Mouse (Mus musculus): ENCODE measurements around the gene Cavin3. TPM values are rescaled to one million over a fixed set of nuclear protein-coding genes. Genes with fewer than 3 reads are reported as not detected.

The Cavin3 gene
- 120 and 137 TPM in 2 replicates for polyA plus RNA-seq (2014; fragmentation: Nextera tagmentation; extraction: Ambion mirVana)

- DNase-seq (ENCODE audit: low spot score) (peak; percentile 89), ATAC-seq (ENCODE audit: low read depth) (peak; percentile 90)
- Histone ChIP-seq H3K27me3 (replicated peaks; ENCODE audit: control insufficient read depth, insufficient read depth, low read length) (no peaks in the 10 kb centered on the region), H3K36me3 (ENCODE audit: control insufficient read depth, insufficient read depth, low read length) (no peaks in the 10 kb centered on the region), H3K4me2 (ENCODE audit: low read depth, low read length) (peak within 1 kb of the TSS; percentile 89), H3K9ac (ENCODE audit: low read depth, low read length) (peak within 1 kb of the TSS; percentile 83), H3K4me3 (ENCODE audit: low read depth, low read length) (peak within 1 kb of the TSS; percentile 60), H3K9me3 (ENCODE audit: control insufficient read depth, low read length) (no peaks in the 10 kb centered on the region), H3K27ac (replicated peaks; ENCODE audit: low read depth, low read length) (peak within 1 kb of the TSS; percentile 90), H3K4me1 (ENCODE audit: control insufficient read depth, insufficient read depth, low read length) (peaks cover 21% of the 10 kb centered on the region)
- 3% methylated on average over 42 of the region's 63 CpGs for WGBS
These were observed at the start of gene Cavin3 for GRCm38 (mm10) chr7:105481505-105482411. Gene Cavin3 (minus strand): TSS chr7:105482300.

- Histone ChIP-seq H3K4me3 (ENCODE audit: low read depth, low read length) (no peak overlapping the region), H3K36me3 (ENCODE audit: control insufficient read depth, insufficient read depth, low read length) (no peaks in the 10 kb centered on the region), H3K9me3 (ENCODE audit: control insufficient read depth, low read length) (no peaks in the 10 kb centered on the region), H3K27ac (replicated peaks; ENCODE audit: low read depth, low read length) (no peak overlapping the region), H3K9ac (ENCODE audit: low read depth, low read length) (no peak overlapping the region), H3K4me1 (ENCODE audit: control insufficient read depth, insufficient read depth, low read length) (no peaks in the 10 kb centered on the region), H3K4me2 (ENCODE audit: low read depth, low read length) (no peak overlapping the region), H3K27me3 (replicated peaks; ENCODE audit: control insufficient read depth, insufficient read depth, low read length) (no peaks in the 10 kb centered on the region)
- 68% methylated on average over 4 of the region's 4 CpGs for WGBS
- ATAC-seq (ENCODE audit: low read depth) (no peak), DNase-seq (ENCODE audit: low spot score) (no peak)
These were observed 46.0 kb upstream of the Cavin3 start for GRCm38 (mm10) chr7:105528094-105528493.

GRCm38 (mm10) chr7:105527306-105527937, 45.3 kb upstream of the Cavin3 start:
- peak; percentile 48 for DNase-seq (ENCODE audit: low spot score)

GRCm38 (mm10) chr7:105524222-105524621, 42.1 kb upstream of the Cavin3 start:
- Histone ChIP-seq H3K4me3 (ENCODE audit: low read depth, low read length) (no peak overlapping the region), H3K27me3 (replicated peaks; ENCODE audit: control insufficient read depth, insufficient read depth, low read length) (no peaks in the 10 kb centered on the region), H3K9ac (ENCODE audit: low read depth, low read length) (no peak overlapping the region), H3K36me3 (ENCODE audit: control insufficient read depth, insufficient read depth, low read length) (no peaks in the 10 kb centered on the region), H3K27ac (replicated peaks; ENCODE audit: low read depth, low read length) (no peak overlapping the region), H3K9me3 (ENCODE audit: control insufficient read depth, low read length) (no peaks in the 10 kb centered on the region), H3K4me1 (ENCODE audit: control insufficient read depth, insufficient read depth, low read length) (no peaks in the 10 kb centered on the region), H3K4me2 (ENCODE audit: low read depth, low read length) (no peak overlapping the region)
- WGBS, result 90% methylated on average over 2 of the region's 2 CpGs
- DNase-seq (ENCODE audit: low spot score), result no peak
- ATAC-seq (ENCODE audit: low read depth), result no peak

More at GRCm38 (mm10) chr7:105527306-105527937, 45.3 kb upstream of the Cavin3 start:
- H3K27me3 ChIP-seq (replicated peaks; ENCODE audit: control insufficient read depth, insufficient read depth, low read length), result no peaks in the 10 kb centered on the region
- no peak overlapping the region for H3K9ac ChIP-seq (ENCODE audit: low read depth, low read length)
- H3K4me3 ChIP-seq (ENCODE audit: low read depth, low read length), result no peak overlapping the region
- H3K27ac ChIP-seq (replicated peaks; ENCODE audit: low read depth, low read length), result no peak overlapping the region
- no peak overlapping the region for H3K4me2 ChIP-seq (ENCODE audit: low read depth, low read length)
- H3K4me1 ChIP-seq (ENCODE audit: control insufficient read depth, insufficient read depth, low read length), result no peaks in the 10 kb centered on the region
- H3K36me3 ChIP-seq (ENCODE audit: control insufficient read depth, insufficient read depth, low read length), result no peaks in the 10 kb centered on the region
- 0 out of 2 replicates have a peak, but pooled peaks have one; percentile 60 for ATAC-seq (ENCODE audit: low read depth)
- H3K9me3 ChIP-seq (ENCODE audit: control insufficient read depth, low read length), result no peaks in the 10 kb centered on the region
- WGBS, result 59% methylated on average over 1 of the region's 1 CpGs

- no peak for ATAC-seq (ENCODE audit: low read depth)
- Histone ChIP-seq H3K9me3 (ENCODE audit: control insufficient read depth, low read length) (no peaks in the 10 kb centered on the region), H3K27me3 (replicated peaks; ENCODE audit: control insufficient read depth, insufficient read depth, low read length) (no peaks in the 10 kb centered on the region), H3K9ac (ENCODE audit: low read depth, low read length) (no peak overlapping the region), H3K36me3 (ENCODE audit: control insufficient read depth, insufficient read depth, low read length) (no peaks in the 10 kb centered on the region), H3K4me1 (ENCODE audit: control insufficient read depth, insufficient read depth, low read length) (no peaks in the 10 kb centered on the region), H3K4me2 (ENCODE audit: low read depth, low read length) (no peak overlapping the region), H3K4me3 (ENCODE audit: low read depth, low read length) (no peak overlapping the region), H3K27ac (replicated peaks; ENCODE audit: low read depth, low read length) (no peak overlapping the region)
- no peak for DNase-seq (ENCODE audit: low spot score)
- WGBS, result 10% methylated on average over 6 of the region's 6 CpGs
These were observed 38.1 kb upstream of the Cavin3 start for GRCm38 (mm10) chr7:105520201-105520600.

- no peaks in the 10 kb centered on the region for H3K27me3 ChIP-seq (replicated peaks; ENCODE audit: control insufficient read depth, insufficient read depth, low read length)
- no peak overlapping the region for H3K4me2 ChIP-seq (ENCODE audit: low read depth, low read length)
- no peak overlapping the region for H3K27ac ChIP-seq (replicated peaks; ENCODE audit: low read depth, low read length)
- ATAC-seq (ENCODE audit: low read depth) (no peak), DNase-seq (ENCODE audit: low spot score) (no peak)
- H3K9me3 ChIP-seq (ENCODE audit: control insufficient read depth, low read length), result no peaks in the 10 kb centered on the region
- 0 out of 2 replicates have a peak, but pooled peaks cover 2% of the 10 kb centered on the region for H3K4me1 ChIP-seq (ENCODE audit: control insufficient read depth, insufficient read depth, low read length)
- H3K36me3 ChIP-seq (ENCODE audit: control insufficient read depth, insufficient read depth, low read length), result no peaks in the 10 kb centered on the region
- no peak overlapping the region for H3K9ac ChIP-seq (ENCODE audit: low read depth, low read length)
- H3K4me3 ChIP-seq (ENCODE audit: low read depth, low read length), result no peak overlapping the region
- WGBS, result 66% methylated on average over 2 of the region's 2 CpGs
These were observed 37.7 kb upstream of the Cavin3 start for GRCm38 (mm10) chr7:105519771-105520170.

- Histone ChIP-seq H3K4me1 (ENCODE audit: control insufficient read depth, insufficient read depth, low read length) (peaks cover 4% of the 10 kb centered on the region; the same call in 1 of the 2 replicates), H3K4me3 (ENCODE audit: low read depth, low read length) (no peak overlapping the region), H3K36me3 (ENCODE audit: control insufficient read depth, insufficient read depth, low read length) (no peaks in the 10 kb centered on the region), H3K27me3 (replicated peaks; ENCODE audit: control insufficient read depth, insufficient read depth, low read length) (no peaks in the 10 kb centered on the region), H3K27ac (replicated peaks; ENCODE audit: low read depth, low read length) (no peak overlapping the region), H3K4me2 (ENCODE audit: low read depth, low read length) (no peak overlapping the region), H3K9ac (ENCODE audit: low read depth, low read length) (no peak overlapping the region), H3K9me3 (ENCODE audit: control insufficient read depth, low read length) (no peaks in the 10 kb centered on the region)
- no peak for ATAC-seq (ENCODE audit: low read depth)
- 70% methylated on average over 11 of the region's 11 CpGs for WGBS
- DNase-seq (ENCODE audit: low spot score), result no peak
These were observed 37.2 kb upstream of the Cavin3 start for GRCm38 (mm10) chr7:105519336-105519735.

GRCm38 (mm10) chr7:105516669-105517360, 34.7 kb upstream of the Cavin3 start:
- ATAC-seq (ENCODE audit: low read depth), result no peak
- H3K27ac ChIP-seq (replicated peaks; ENCODE audit: low read depth, low read length), result no peak overlapping the region
- WGBS, result 37% methylated on average over 9 of the region's 9 CpGs

More at GRCm38 (mm10) chr7:105516669-105517360, 34.7 kb upstream of the Cavin3 start:
- no peak overlapping the region for H3K4me2 ChIP-seq (ENCODE audit: low read depth, low read length)
- H3K4me3 ChIP-seq (ENCODE audit: low read depth, low read length), result no peak overlapping the region
- H3K9ac ChIP-seq (ENCODE audit: low read depth, low read length), result no peak overlapping the region
- no peaks in the 10 kb centered on the region for H3K9me3 ChIP-seq (ENCODE audit: control insufficient read depth, low read length)
- H3K4me1 ChIP-seq (ENCODE audit: control insufficient read depth, insufficient read depth, low read length), result peaks cover 5% of the 10 kb centered on the region; the same call in 1 of the 2 replicates
- no peaks in the 10 kb centered on the region for H3K27me3 ChIP-seq (replicated peaks; ENCODE audit: control insufficient read depth, insufficient read depth, low read length)
- H3K36me3 ChIP-seq (ENCODE audit: control insufficient read depth, insufficient read depth, low read length), result no peaks in the 10 kb centered on the region
- no peak for DNase-seq (ENCODE audit: low spot score)

All from embryonic facial prominence, embryonic 14.5 days (tissue).